Mouse (Mus musculus): Measurements from ENCODE around the gene Hba-x. TPM values are rescaled to one million over a fixed set of nuclear protein-coding genes. Genes with fewer than 3 reads are reported as not detected.

The Hba-x gene
- polyA plus RNA-seq, 1 experiment from 2014 or later: 300 TPM

DNA sequence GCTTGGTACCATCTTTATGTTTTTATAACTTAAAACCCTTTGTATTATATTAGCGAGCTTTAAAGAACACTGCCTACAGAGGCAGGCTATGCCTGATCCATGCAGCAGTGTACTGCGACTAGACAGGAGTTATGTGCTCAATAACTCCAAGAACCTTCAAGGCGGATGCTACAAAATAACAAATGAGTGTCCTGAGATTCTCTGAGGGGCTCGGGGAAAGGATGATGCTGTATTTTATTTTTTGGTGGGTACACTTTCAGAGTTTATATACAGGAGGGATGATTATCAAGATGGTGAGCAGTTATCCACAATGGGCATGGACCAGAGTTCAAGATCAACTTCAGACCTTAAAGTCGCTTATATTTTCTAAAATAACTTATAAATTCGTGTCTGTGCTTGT lies 9.4 kb upstream of the Hba-x start:
- Histone ChIP-seq H3K4me1 (ENCODE audit: control insufficient read depth in 2 of 2, insufficient read depth in 2 of 2, low read length in 2 of 2) (peaks cover 2 to 16% of the 10 kb centered on the region in 2 experiments), H3K27ac (replicated peaks in 1 of 2; ENCODE audit: control insufficient read depth in 1 of 2, insufficient read depth in 1 of 2, low read depth in 2 of 2, low read length in 2 of 2) (peak overlapping the region in 1 of 2 experiments; percentile 92; a peak in 2 of 4 replicates), H3K4me3 (ENCODE audit: control insufficient read depth in 1 of 2, insufficient read depth in 1 of 2, low read depth in 1 of 2, low read length in 2 of 2) (peak overlapping the region; percentile 75 to 94), H3K9ac (ENCODE audit: low read length) (peak overlapping the region; percentile 98), H3K9me3 (ENCODE audit: control insufficient read depth, low read length) (no peaks in the 10 kb centered on the region), H3K4me2 (ENCODE audit: low read length) (peak overlapping the region; percentile 82), H3K27me3 (ENCODE audit: control insufficient read depth, insufficient read depth, low read length) (no peaks in the 10 kb centered on the region), H3K36me3 (ENCODE audit: control insufficient read depth, insufficient read depth, low read length) (peaks cover 13% of the 10 kb centered on the region)
- 31% methylated on average over 6 of the region's 6 CpGs for WGBS
- no peak for ATAC-seq (ENCODE audit: insufficient number of reproducible peaks, insufficient read depth, low FRiP score, low read depth)

DNA sequence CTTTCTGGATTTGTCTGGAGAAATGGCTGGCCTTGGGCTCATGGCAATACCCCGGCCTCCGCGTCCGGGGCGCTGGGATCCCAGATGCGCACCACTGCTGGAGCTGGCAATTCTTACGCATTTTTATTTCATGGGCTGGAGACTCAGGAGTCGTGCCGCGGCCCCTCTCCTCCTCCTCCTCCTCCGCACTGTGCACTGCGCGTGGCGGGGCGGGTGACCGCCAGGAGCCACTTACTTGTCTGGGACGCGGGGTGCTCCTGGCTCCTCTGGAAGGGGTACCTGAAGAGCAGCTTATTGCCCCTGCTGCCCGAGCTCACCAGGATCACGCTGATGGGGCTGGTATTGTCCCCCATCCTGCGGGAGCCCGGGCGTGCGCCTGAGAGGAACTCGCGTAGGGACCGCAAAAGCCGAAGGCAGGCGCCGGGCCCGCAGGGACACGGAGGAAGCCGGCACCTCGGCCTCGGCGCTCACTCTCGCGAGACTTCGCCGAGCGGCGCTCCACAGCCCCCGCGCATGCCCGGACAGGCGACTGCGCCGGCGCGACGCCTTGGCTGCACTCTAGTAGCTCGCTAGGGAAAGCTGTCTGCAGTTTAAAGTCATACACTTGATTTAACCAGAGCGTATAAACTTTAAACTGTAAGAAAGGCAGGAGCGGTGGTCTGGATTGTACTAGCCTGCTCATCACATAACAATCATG lies 8.9 kb upstream of the Hba-x start, which contains the start of gene Nprl3:
TSS of gene Nprl3 (minus strand) at position 520 of the 697 bp plus-strand sequence.
- peak within 1 kb of the TSS; percentile 75 to 94 for H3K4me3 ChIP-seq (ENCODE audit: control insufficient read depth in 1 of 2, insufficient read depth in 1 of 2, low read depth in 1 of 2, low read length in 2 of 2)
- H3K27ac ChIP-seq (replicated peaks in 1 of 2; ENCODE audit: control insufficient read depth in 1 of 2, insufficient read depth in 1 of 2, low read depth in 2 of 2, low read length in 2 of 2): peak within 1 kb of the TSS; percentile 79 to 92
- H3K9me3 ChIP-seq (ENCODE audit: control insufficient read depth, low read length): no peaks in the 10 kb centered on the region
- peak within 1 kb of the TSS; percentile 82 for H3K4me2 ChIP-seq (ENCODE audit: low read length)
- H3K4me1 ChIP-seq (ENCODE audit: control insufficient read depth in 2 of 2, insufficient read depth in 2 of 2, low read length in 2 of 2): peaks cover 2 to 16% of the 10 kb centered on the region in 2 experiments
- H3K9ac ChIP-seq (ENCODE audit: low read length): peak within 1 kb of the TSS; percentile 98
- under 1% methylated on average over 54 of the region's 54 CpGs for WGBS
- no peaks in the 10 kb centered on the region for H3K27me3 ChIP-seq (ENCODE audit: control insufficient read depth, insufficient read depth, low read length)
- H3K36me3 ChIP-seq (ENCODE audit: control insufficient read depth, insufficient read depth, low read length): peaks cover 8% of the 10 kb centered on the region
- peak; percentile 97 for ATAC-seq (ENCODE audit: insufficient number of reproducible peaks, insufficient read depth, low FRiP score, low read depth)

DNA sequence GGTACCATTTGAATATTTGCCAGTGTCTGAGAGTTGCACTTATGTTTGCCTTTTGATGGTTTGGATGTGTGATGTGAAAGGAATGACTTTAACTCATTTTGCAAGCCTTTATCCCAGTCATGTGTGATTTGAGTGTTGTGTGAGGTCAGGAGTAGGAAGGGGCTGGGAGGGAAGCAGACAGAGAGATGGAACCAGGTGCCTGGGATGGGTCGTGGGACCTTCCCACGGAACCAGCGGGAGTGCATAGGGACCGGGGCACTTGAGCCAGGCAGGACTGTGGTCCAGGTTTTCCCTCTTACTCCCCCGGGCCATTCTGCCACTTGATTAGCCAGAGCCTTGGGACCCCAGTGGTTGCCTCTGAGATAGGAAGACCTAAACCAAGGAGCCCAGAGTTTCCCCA lies 8.2 kb upstream of the Hba-x start:
- Histone ChIP-seq H3K4me3 (ENCODE audit: control insufficient read depth in 1 of 2, insufficient read depth in 1 of 2, low read depth in 1 of 2, low read length in 2 of 2) (peak overlapping the region; percentile 3 to 94; a peak in 3 of 4 replicates), H3K9ac (ENCODE audit: low read length) (peak overlapping the region; percentile 98), H3K27me3 (ENCODE audit: control insufficient read depth, insufficient read depth, low read length) (no peaks in the 10 kb centered on the region), H3K36me3 (ENCODE audit: control insufficient read depth, insufficient read depth, low read length) (peaks cover 1% of the 10 kb centered on the region; the same call in 1 of the 2 replicates), H3K4me1 (ENCODE audit: control insufficient read depth in 2 of 2, insufficient read depth in 2 of 2, low read length in 2 of 2) (peaks cover 2 to 12% of the 10 kb centered on the region in 2 experiments), H3K4me2 (ENCODE audit: low read length) (peak overlapping the region; percentile 82), H3K27ac (replicated peaks in 1 of 2; ENCODE audit: control insufficient read depth in 1 of 2, insufficient read depth in 1 of 2, low read depth in 2 of 2, low read length in 2 of 2) (peak overlapping the region in 1 of 2 experiments; percentile 92; a peak in 1 of 4 replicates), H3K9me3 (ENCODE audit: control insufficient read depth, low read length) (no peaks in the 10 kb centered on the region)
- 20% methylated on average over 5 of the region's 5 CpGs for WGBS
- 0 out of 2 replicates have a peak, but pooled peaks have one; percentile 15 for ATAC-seq (ENCODE audit: insufficient number of reproducible peaks, insufficient read depth, low FRiP score, low read depth)

DNA sequence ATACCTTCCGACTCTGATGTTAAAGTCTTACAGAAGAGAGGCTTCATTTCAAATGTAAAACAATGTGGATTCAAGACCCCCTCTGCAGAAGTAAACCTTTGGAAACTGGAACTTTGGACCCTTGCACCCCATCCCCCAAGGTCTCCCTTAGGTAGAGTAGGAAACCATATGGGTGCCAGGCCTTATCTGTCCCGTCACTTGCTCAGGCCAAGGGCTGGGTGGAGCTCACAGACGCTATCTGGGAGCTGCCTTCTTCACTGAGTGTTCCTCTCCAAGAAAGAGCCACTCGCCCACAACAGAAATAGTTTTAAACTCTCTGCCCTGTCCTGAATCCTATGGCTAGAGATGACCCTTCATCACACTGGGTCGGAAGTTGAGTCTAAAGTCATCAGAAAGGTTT lies 7.2 kb upstream of the Hba-x start:
- WGBS: 58% methylated on average over 5 of the region's 5 CpGs
- H3K4me2 ChIP-seq (ENCODE audit: low read length): no peak overlapping the region
- no peak overlapping the region for H3K4me3 ChIP-seq (ENCODE audit: control insufficient read depth in 1 of 2, insufficient read depth in 1 of 2, low read depth in 1 of 2, low read length in 2 of 2)
- H3K36me3 ChIP-seq (ENCODE audit: control insufficient read depth, insufficient read depth, low read length): no peaks in the 10 kb centered on the region
- H3K4me1 ChIP-seq (ENCODE audit: control insufficient read depth in 2 of 2, insufficient read depth in 2 of 2, low read length in 2 of 2): peaks cover 2 to 11% of the 10 kb centered on the region in 2 experiments
- H3K27me3 ChIP-seq (ENCODE audit: control insufficient read depth, insufficient read depth, low read length): no peaks in the 10 kb centered on the region
- H3K9ac ChIP-seq (ENCODE audit: low read length): no peak overlapping the region
- no peaks in the 10 kb centered on the region for H3K9me3 ChIP-seq (ENCODE audit: control insufficient read depth, low read length)
- no peak for ATAC-seq (ENCODE audit: insufficient number of reproducible peaks, insufficient read depth, low FRiP score, low read depth)
- no peak overlapping the region for H3K27ac ChIP-seq (replicated peaks in 1 of 2; ENCODE audit: control insufficient read depth in 1 of 2, insufficient read depth in 1 of 2, low read depth in 2 of 2, low read length in 2 of 2)

DNA sequence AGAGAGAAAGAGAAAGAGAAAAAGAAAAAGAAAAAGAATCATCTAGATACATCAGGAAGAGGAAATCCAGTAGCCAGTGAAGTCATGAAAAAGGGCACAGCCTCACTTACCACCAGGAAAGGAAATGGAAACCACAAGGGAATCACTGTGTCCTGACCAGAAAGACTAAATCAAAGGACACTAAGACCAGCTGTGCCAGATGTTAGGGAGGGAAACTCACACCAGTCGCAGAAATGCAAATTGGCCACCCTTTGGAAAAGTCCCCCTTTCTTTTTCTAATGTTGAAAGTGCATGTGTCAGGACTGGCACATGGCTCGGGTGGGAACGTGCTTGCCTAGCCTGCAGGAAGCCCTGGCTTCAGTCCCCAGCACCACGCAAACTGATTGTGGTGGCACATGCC lies 5.0 kb upstream of the Hba-x start:
- H3K9me3 ChIP-seq (ENCODE audit: control insufficient read depth, low read length): no peaks in the 10 kb centered on the region
- no peak for ATAC-seq (ENCODE audit: insufficient number of reproducible peaks, insufficient read depth, low FRiP score, low read depth)
- peaks cover 2 to 9% of the 10 kb centered on the region in 2 experiments for H3K4me1 ChIP-seq (ENCODE audit: control insufficient read depth in 2 of 2, insufficient read depth in 2 of 2, low read length in 2 of 2)
- no peak overlapping the region for H3K4me3 ChIP-seq (ENCODE audit: control insufficient read depth in 1 of 2, insufficient read depth in 1 of 2, low read depth in 1 of 2, low read length in 2 of 2)
- no peaks in the 10 kb centered on the region for H3K36me3 ChIP-seq (ENCODE audit: control insufficient read depth, insufficient read depth, low read length)
- H3K4me2 ChIP-seq (ENCODE audit: low read length): no peak overlapping the region
- H3K9ac ChIP-seq (ENCODE audit: low read length): no peak overlapping the region
- 0 out of 2 replicates have a peak, but pooled peaks cover 1% of the 10 kb centered on the region for H3K27me3 ChIP-seq (ENCODE audit: control insufficient read depth, insufficient read depth, low read length)
- H3K27ac ChIP-seq (replicated peaks in 1 of 2; ENCODE audit: control insufficient read depth in 1 of 2, insufficient read depth in 1 of 2, low read depth in 2 of 2, low read length in 2 of 2): no peak overlapping the region
- 46% methylated on average over 4 of the region's 4 CpGs for WGBS

DNA sequence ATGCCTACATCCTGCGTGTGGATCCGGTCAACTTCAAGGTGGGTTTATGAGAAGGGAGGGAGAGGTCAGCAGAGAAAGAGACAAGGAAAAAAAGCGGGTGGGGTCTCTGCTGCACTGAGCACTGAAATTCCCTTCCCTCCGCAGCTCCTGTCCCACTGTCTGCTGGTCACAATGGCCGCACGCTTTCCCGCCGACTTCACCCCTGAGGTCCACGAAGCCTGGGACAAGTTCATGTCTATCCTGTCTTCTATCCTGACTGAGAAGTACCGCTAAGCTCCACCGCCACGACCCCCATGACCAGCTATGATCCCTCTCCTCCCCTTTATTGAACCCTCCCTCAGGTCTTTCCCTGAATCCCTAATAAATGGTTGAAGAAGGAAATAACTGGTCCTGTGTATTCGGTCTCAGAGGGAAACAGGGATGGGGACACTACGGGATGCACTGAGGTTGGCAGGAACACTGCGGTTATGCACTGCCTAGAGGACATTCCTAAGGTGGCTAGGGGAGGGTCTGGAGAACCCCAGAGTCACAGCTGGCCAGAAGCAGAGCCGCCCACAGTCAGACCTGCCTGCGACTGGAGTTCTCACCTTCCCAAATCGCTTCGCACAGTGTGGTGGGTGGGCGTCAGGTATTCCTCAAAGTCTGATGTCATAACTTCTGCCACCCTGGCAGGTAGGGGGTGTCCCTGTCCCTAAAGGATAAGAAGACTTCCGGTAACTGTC lies 1.7 kb downstream of the Hba-x start:
- no peak overlapping the region for H3K4me3 ChIP-seq (ENCODE audit: control insufficient read depth in 1 of 2, insufficient read depth in 1 of 2, low read depth in 1 of 2, low read length in 2 of 2)
- H3K27me3 ChIP-seq (ENCODE audit: control insufficient read depth, insufficient read depth, low read length): peaks cover 53% of the 10 kb centered on the region
- H3K9me3 ChIP-seq (ENCODE audit: control insufficient read depth, low read length): no peaks in the 10 kb centered on the region
- WGBS: 59% methylated on average over 21 of the region's 21 CpGs
- peak; percentile 21; the same call in 1 of the 2 replicates for ATAC-seq (ENCODE audit: insufficient number of reproducible peaks, insufficient read depth, low FRiP score, low read depth)
- no peak overlapping the region for H3K27ac ChIP-seq (replicated peaks in 1 of 2; ENCODE audit: control insufficient read depth in 1 of 2, insufficient read depth in 1 of 2, low read depth in 2 of 2, low read length in 2 of 2)
- H3K36me3 ChIP-seq (ENCODE audit: control insufficient read depth, insufficient read depth, low read length): no peaks in the 10 kb centered on the region
- H3K4me2 ChIP-seq (ENCODE audit: low read length): no peak overlapping the region
- no peak overlapping the region for H3K9ac ChIP-seq (ENCODE audit: low read length)
- no peaks in the 10 kb centered on the region for H3K4me1 ChIP-seq (ENCODE audit: control insufficient read depth in 2 of 2, insufficient read depth in 2 of 2, low read length in 2 of 2)

DNA sequence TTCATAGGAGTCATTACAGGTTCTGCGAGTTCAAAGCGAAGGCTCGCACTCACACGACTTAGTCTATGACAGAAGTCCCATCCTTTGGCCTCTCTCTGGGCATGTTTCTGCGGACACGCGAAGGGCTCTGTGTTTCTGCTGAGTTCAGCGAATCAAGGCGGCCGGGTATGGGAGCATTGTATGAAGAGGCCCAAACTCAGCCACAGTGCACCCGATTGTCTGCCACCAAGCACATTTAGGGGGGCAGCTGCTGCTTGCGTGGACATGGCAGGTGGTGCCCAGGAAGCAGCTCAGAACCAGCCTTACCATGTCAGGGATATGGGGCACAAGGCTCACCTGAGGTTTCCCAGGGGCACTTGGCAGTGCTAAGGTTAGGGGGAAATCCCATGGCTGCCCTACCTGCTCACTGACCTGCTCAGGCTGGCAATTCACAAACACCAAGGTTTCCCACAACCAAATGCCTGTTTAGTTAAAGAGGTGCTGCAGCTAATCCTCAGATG lies 2.3 kb downstream of the Hba-x start:
- no peak overlapping the region for H3K9ac ChIP-seq (ENCODE audit: low read length)
- no peaks in the 10 kb centered on the region for H3K9me3 ChIP-seq (ENCODE audit: control insufficient read depth, low read length)
- H3K4me2 ChIP-seq (ENCODE audit: low read length): no peak overlapping the region
- H3K36me3 ChIP-seq (ENCODE audit: control insufficient read depth, insufficient read depth, low read length): no peaks in the 10 kb centered on the region
- peaks cover 53% of the 10 kb centered on the region for H3K27me3 ChIP-seq (ENCODE audit: control insufficient read depth, insufficient read depth, low read length)
- no peaks in the 10 kb centered on the region for H3K4me1 ChIP-seq (ENCODE audit: control insufficient read depth in 2 of 2, insufficient read depth in 2 of 2, low read length in 2 of 2)
- ATAC-seq (ENCODE audit: insufficient number of reproducible peaks, insufficient read depth, low FRiP score, low read depth): no peak
- 74% methylated on average over 12 of the region's 12 CpGs for WGBS
- no peak overlapping the region for H3K27ac ChIP-seq (replicated peaks in 1 of 2; ENCODE audit: control insufficient read depth in 1 of 2, insufficient read depth in 1 of 2, low read depth in 2 of 2, low read length in 2 of 2)
- no peak overlapping the region for H3K4me3 ChIP-seq (ENCODE audit: control insufficient read depth in 1 of 2, insufficient read depth in 1 of 2, low read depth in 1 of 2, low read length in 2 of 2)
